Mouse (Mus musculus): ENCODE results near the gene Msln. TPM values are rescaled to one million over a fixed set of nuclear protein-coding genes. Genes with fewer than 3 reads are reported as not detected.

Gene Msln
- polyA plus RNA-seq, 1 experiment from 2014 or later, result 0.34 TPM

- Histone ChIP-seq H3K27me3 (peaks cover 29% of the 10 kb centered on the region), H3K4me2 (peak within 1 kb of the TSS; percentile 81), H3K4me3 (peak within 1 kb of the TSS; percentile 43), H3K36me3 (peaks cover 6% of the 10 kb centered on the region; the same call in 1 of the 2 replicates), H3K4me1 (replicated peaks) (peaks cover 14% of the 10 kb centered on the region), H3K9me3 (no peaks in the 10 kb centered on the region), H3K27ac (no peak within 1 kb of the TSS), H3K9ac (peak within 1 kb of the TSS; percentile 72)
- peak; percentile 36; the same call in 1 of the 2 replicates for ATAC-seq (ENCODE audit: low FRiP score)
- WGBS, result 2% methylated on average over 45 of the region's 45 CpGs
These were observed 37.2 kb downstream of the Msln start, which contains the start of gene Gng13 for GRCm38 (mm10) chr17:25716711-25717637. Gene Gng13, plus strand, starts transcription at chr17:25717171.

- H3K4me3 ChIP-seq, result no peak overlapping the region
- H3K9ac ChIP-seq, result no peak overlapping the region; the same call in 1 of the 2 replicates
- H3K27ac ChIP-seq, result no peak overlapping the region
- H3K4me1 ChIP-seq (replicated peaks), result peaks cover 14% of the 10 kb centered on the region
- H3K9me3 ChIP-seq, result no peaks in the 10 kb centered on the region
- ATAC-seq (ENCODE audit: low FRiP score), result no peak
- peaks cover 29% of the 10 kb centered on the region for H3K27me3 ChIP-seq
- no peak overlapping the region for H3K4me2 ChIP-seq
- peaks cover 6% of the 10 kb centered on the region; the same call in 1 of the 2 replicates for H3K36me3 ChIP-seq
- WGBS, result 5% methylated on average over 6 of the region's 6 CpGs
These were observed 38.0 kb downstream of the Msln start for GRCm38 (mm10) chr17:25716130-25716529.

- WGBS, result 53% methylated on average over 3 of the region's 3 CpGs
- no peaks in the 10 kb centered on the region for H3K9me3 ChIP-seq
- H3K4me3 ChIP-seq, result no peak overlapping the region
- no peak for ATAC-seq (ENCODE audit: low FRiP score)
- peaks cover 29% of the 10 kb centered on the region for H3K27me3 ChIP-seq
- no peak overlapping the region for H3K4me2 ChIP-seq
- no peak overlapping the region for H3K9ac ChIP-seq
- H3K4me1 ChIP-seq (replicated peaks), result peaks cover 14% of the 10 kb centered on the region
- no peak overlapping the region for H3K27ac ChIP-seq
- H3K36me3 ChIP-seq, result peaks cover 6% of the 10 kb centered on the region; the same call in 1 of the 2 replicates
These were observed 38.6 kb downstream of the Msln start for GRCm38 (mm10) chr17:25715627-25716026.

DNA sequence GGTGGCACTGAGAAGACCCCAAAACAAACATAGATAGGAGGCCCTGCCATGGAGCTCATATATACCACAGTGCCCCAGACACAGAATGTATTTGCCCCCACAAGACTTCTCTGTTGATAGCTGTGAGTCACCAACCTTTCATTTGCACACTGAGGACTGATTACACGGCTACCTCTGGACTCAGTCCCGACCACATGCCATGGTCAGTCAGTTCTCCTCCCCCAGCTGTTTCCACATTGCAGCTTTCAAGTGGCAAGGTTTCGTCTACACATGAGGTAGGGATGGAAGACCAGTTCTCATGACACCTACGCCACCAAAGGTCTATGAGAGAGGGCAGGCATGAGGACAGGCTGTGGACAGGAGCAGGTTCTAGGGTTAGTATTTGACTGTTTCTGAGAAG, 43.0 kb downstream of the Msln start:
- Histone ChIP-seq H3K27ac (no peak overlapping the region), H3K9ac (no peak overlapping the region), H3K4me3 (no peak overlapping the region), H3K36me3 (no peaks in the 10 kb centered on the region), H3K4me1 (replicated peaks) (no peaks in the 10 kb centered on the region; the same call in 1 of the 2 replicates), H3K27me3 (peaks cover 8% of the 10 kb centered on the region), H3K4me2 (no peak overlapping the region), H3K9me3 (no peaks in the 10 kb centered on the region)
- 83% methylated on average over 4 of the region's 4 CpGs for WGBS
- no peak for ATAC-seq (ENCODE audit: low FRiP score)

DNA sequence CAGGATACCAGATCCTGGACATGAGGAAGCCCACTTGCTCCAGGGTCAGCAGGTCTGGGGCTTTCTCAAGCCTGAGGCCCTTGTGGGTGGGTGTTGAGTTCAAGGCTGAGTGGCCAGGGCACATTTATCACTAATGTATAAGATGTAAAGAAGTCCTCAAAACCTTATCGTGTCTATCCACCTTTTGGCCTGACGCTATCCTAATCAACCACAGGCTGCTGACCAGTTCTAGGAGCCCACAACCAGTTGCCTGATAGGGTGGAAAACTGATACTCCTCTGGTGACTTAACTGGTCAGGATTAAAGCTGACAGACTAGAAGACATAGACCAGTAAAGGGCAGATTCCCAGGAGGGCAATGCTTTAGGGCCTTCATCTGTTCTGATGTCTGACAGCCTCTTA, 44.2 kb downstream of the Msln start:
- Histone ChIP-seq H3K9me3 (no peaks in the 10 kb centered on the region), H3K27me3 (no peaks in the 10 kb centered on the region), H3K36me3 (no peaks in the 10 kb centered on the region), H3K4me3 (no peak overlapping the region), H3K4me2 (no peak overlapping the region), H3K9ac (no peak overlapping the region), H3K27ac (no peak overlapping the region), H3K4me1 (replicated peaks) (no peaks in the 10 kb centered on the region)
- no peak for ATAC-seq (ENCODE audit: low FRiP score)
- whole genome bisulfite sequencing, result 98% methylated on average over 2 of the region's 2 CpGs

- Histone ChIP-seq H3K9ac (no peak overlapping the region), H3K4me1 (replicated peaks) (no peaks in the 10 kb centered on the region), H3K9me3 (no peaks in the 10 kb centered on the region), H3K27me3 (peaks cover 8% of the 10 kb centered on the region), H3K36me3 (no peaks in the 10 kb centered on the region), H3K27ac (no peak overlapping the region), H3K4me3 (no peak overlapping the region), H3K4me2 (no peak overlapping the region)
- WGBS, result 59% methylated on average over 9 of the region's 9 CpGs
- ATAC-seq (ENCODE audit: low FRiP score), result no peak
These were observed 53.2 kb downstream of the Msln start for GRCm38 (mm10) chr17:25700863-25701496.

Small RNAs within 50 kb of the gene (microRNA-seq; reads per million reads assigned to microRNA genes)
- gene Gm25083, result not detected
- gene Mir6966, result not detected

Other genes starting within 250 kb of the Msln start
- gene Sox8, start 183.7 kb downstream of the Msln start, polyA plus RNA-seq (2015; fragmentation: Nextera tagmentation; extraction: Ambion mirVana), result 11.1 and 11.8 TPM in 2 replicates
- gene Lmf1, start 175.3 kb downstream of the Msln start, polyA plus RNA-seq (2015; fragmentation: Nextera tagmentation; extraction: Ambion mirVana), result 22.6 and 24.0 TPM in 2 replicates
- 1.6 TPM in 2 replicates for gene Gng13, start 37.2 kb downstream of the Msln start, polyA plus RNA-seq (2015; fragmentation: Nextera tagmentation; extraction: Ambion mirVana)
- gene Chtf18, start 27.0 kb downstream of the Msln start, polyA plus RNA-seq (2015; fragmentation: Nextera tagmentation; extraction: Ambion mirVana), result 7.9 and 8.5 TPM in 2 replicates
- gene Rpusd1, start 26.7 kb downstream of the Msln start, polyA plus RNA-seq (2015; fragmentation: Nextera tagmentation; extraction: Ambion mirVana), result 23.4 and 24.2 TPM in 2 replicates
- gene Mslnl, start 18.3 kb downstream of the Msln start, polyA plus RNA-seq (2015; fragmentation: Nextera tagmentation; extraction: Ambion mirVana), result not detected in 2 replicates
- gene Narfl, start 19.4 kb upstream of the Msln start, polyA plus RNA-seq (2015; fragmentation: Nextera tagmentation; extraction: Ambion mirVana), result 27.8 and 28.0 TPM in 2 replicates
- gene Haghl, start 31.3 kb upstream of the Msln start, polyA plus RNA-seq (2015; fragmentation: Nextera tagmentation; extraction: Ambion mirVana), result 125 and 138 TPM in 2 replicates
- 0.16 and 0.36 TPM in 2 replicates for gene Ccdc78, start 32.2 kb upstream of the Msln start, polyA plus RNA-seq (2015; fragmentation: Nextera tagmentation; extraction: Ambion mirVana)
- gene Fam173a, start 38.5 kb upstream of the Msln start, polyA plus RNA-seq (2015; fragmentation: Nextera tagmentation; extraction: Ambion mirVana), result 86.6 and 86.8 TPM in 2 replicates
- gene AC134908.4, start 41.3 kb upstream of the Msln start, polyA plus RNA-seq (2015; fragmentation: Nextera tagmentation; extraction: Ambion mirVana), result 0.60 TPM in 1 of 2 replicates, not detected in the other
- gene Metrn, start 42.8 kb upstream of the Msln start, polyA plus RNA-seq (2015; fragmentation: Nextera tagmentation; extraction: Ambion mirVana), result 45.4 and 57.6 TPM in 2 replicates
- 29.1 and 32.4 TPM in 2 replicates for gene Fbxl16, start 54.7 kb upstream of the Msln start, polyA plus RNA-seq (2015; fragmentation: Nextera tagmentation; extraction: Ambion mirVana)
- 26.6 and 30.7 TPM in 2 replicates for gene Wdr24, start 69.2 kb upstream of the Msln start, polyA plus RNA-seq (2015; fragmentation: Nextera tagmentation; extraction: Ambion mirVana)
- 62.9 and 64.2 TPM in 2 replicates for gene Jmjd8, start 74.5 kb upstream of the Msln start, polyA plus RNA-seq (2015; fragmentation: Nextera tagmentation; extraction: Ambion mirVana)
- gene Stub1, start 79.0 kb upstream of the Msln start, polyA plus RNA-seq (2015; fragmentation: Nextera tagmentation; extraction: Ambion mirVana), result 325 and 337 TPM in 2 replicates
- 24.2 and 25.5 TPM in 2 replicates for gene Rhbdl1, start 82.9 kb upstream of the Msln start, polyA plus RNA-seq (2015; fragmentation: Nextera tagmentation; extraction: Ambion mirVana)
- gene Gm20683, start 87.4 kb upstream of the Msln start, polyA plus RNA-seq (2015; fragmentation: Nextera tagmentation; extraction: Ambion mirVana), result 8.1 and 8.5 TPM in 2 replicates
- gene Rhot2, start 90.5 kb upstream of the Msln start, polyA plus RNA-seq (2015; fragmentation: Nextera tagmentation; extraction: Ambion mirVana), result 14.5 and 15.9 TPM in 2 replicates
- gene Wdr90, start 107.1 kb upstream of the Msln start, polyA plus RNA-seq (2015; fragmentation: Nextera tagmentation; extraction: Ambion mirVana), result 19.4 and 19.8 TPM in 2 replicates
- 11.4 and 11.7 TPM in 2 replicates for gene Mcrip2, start 114.4 kb upstream of the Msln start, polyA plus RNA-seq (2015; fragmentation: Nextera tagmentation; extraction: Ambion mirVana)
- gene Mettl26, start 120.7 kb upstream of the Msln start, polyA plus RNA-seq (2015; fragmentation: Nextera tagmentation; extraction: Ambion mirVana), result 63.0 and 65.7 TPM in 2 replicates
- gene Wfikkn1, start 126.5 kb upstream of the Msln start, polyA plus RNA-seq (2015; fragmentation: Nextera tagmentation; extraction: Ambion mirVana), result 0.45 and 0.63 TPM in 2 replicates
- 45.5 and 48.7 TPM in 2 replicates for gene Rab40c, start 165.3 kb upstream of the Msln start, polyA plus RNA-seq (2015; fragmentation: Nextera tagmentation; extraction: Ambion mirVana)
- gene Pigq, start 190.6 kb upstream of the Msln start, polyA plus RNA-seq (2015; fragmentation: Nextera tagmentation; extraction: Ambion mirVana), result 57.1 and 58.9 TPM in 2 replicates
- 0.09 TPM in 1 of 2 replicates, not detected in the other for gene Nhlrc4, start 190.6 kb upstream of the Msln start, polyA plus RNA-seq (2015; fragmentation: Nextera tagmentation; extraction: Ambion mirVana)
- gene A930017K11Rik, start 198.2 kb upstream of the Msln start, polyA plus RNA-seq (2015; fragmentation: Nextera tagmentation; extraction: Ambion mirVana), result 0.56 and 0.77 TPM in 2 replicates
- gene Capn15, start 231.4 kb upstream of the Msln start, polyA plus RNA-seq (2015; fragmentation: Nextera tagmentation; extraction: Ambion mirVana), result 20.4 and 21.6 TPM in 2 replicates

Data from hindbrain, embryonic 13.5 days (tissue).